Mouse (Mus musculus): ENCODE measurements around the gene Galntl6.

- TF ChIP-seq CTCF (IDR thresholded peaks at IDR 0.05; ENCODE audit: borderline replicate concordance, control insufficient read depth, extremely low read depth, insufficient read depth, low read length, poor library complexity): no peak
- no peak for TF ChIP-seq POLR2A (IDR thresholded peaks at IDR 0.05; ENCODE audit: control insufficient read depth, extremely low read depth, insufficient read depth, low read length, poor library complexity)
Observed at GRCm38 (mm10) chr8:58258577-58259315, 653.7 kb downstream of the Galntl6 start.

Data from thymus, adult 2 months (tissue).